Mouse (Mus musculus) lung, embryonic 16.5 days (tissue): Measurements from ENCODE around the gene Cyp4f16. TPM values are rescaled to one million over a fixed set of nuclear protein-coding genes. Genes with fewer than 3 reads are reported as not detected.
A peak's percentile ranks its signal among the peaks of the same experiment; 100 is the strongest.

Source experiments
- ATAC-seq: fragments of 200-750 bp; cut with Nextera tagmentation; 2 replicates; pipeline ENCODE4 v1.8.0; 2017; ENCODE audit warnings: low read depth, mild to moderate bottlenecking, moderate library complexity
- H3K27ac ChIP-seq: fragments of 300-500 bp; sonication (generic); 2 replicates; pipeline ENCODE4 v1.5.1; 2014; ENCODE audit warnings: mild to moderate bottlenecking, control low read depth, low read length
- H3K27me3 ChIP-seq: fragments of 300-500 bp; sonication (generic); 2 replicates; pipeline ENCODE4 v1.6.1; 2014; ENCODE audit warnings: low read depth, low read length, mixed read lengths; ENCODE audit not compliant: control insufficient read depth, insufficient read depth
- H3K36me3 ChIP-seq: fragments of 300-500 bp; sonication (generic); 2 replicates; pipeline ENCODE4 v1.6.1; 2014; ENCODE audit warnings: low read length; ENCODE audit not compliant: control insufficient read depth, insufficient read depth
- H3K4me1 ChIP-seq: fragments of 300-500 bp; sonication (generic); replicated peaks from 2 replicates; pipeline ENCODE4 v1.6.1; 2014; ENCODE audit warnings: low read length, mixed read lengths; ENCODE audit not compliant: control insufficient read depth, insufficient read depth
- H3K4me2 ChIP-seq: fragments of 300-500 bp; sonication (generic); 2 replicates; pipeline ENCODE4 v1.6.1; 2014; ENCODE audit warnings: low read depth, low read length, control low read depth
- H3K4me3 ChIP-seq: fragments of 300-500 bp; sonication (generic); 2 replicates; pipeline ENCODE4 v1.5.1; 2014; ENCODE audit warnings: mild to moderate bottlenecking, low read length, control low read depth
- H3K9ac ChIP-seq: fragments of 300-500 bp; sonication (generic); 2 replicates; pipeline ENCODE4 v1.6.1; 2014; ENCODE audit warnings: low read length, control low read depth
- H3K9me3 ChIP-seq: fragments of 300-500 bp; sonication (generic); 2 replicates; pipeline ENCODE4 v1.6.1; 2016; ENCODE audit warnings: low read length; ENCODE audit not compliant: control insufficient read depth
- WGBS: fragments of 180-500 bp; shearing (Covaris S2); extraction: QIAGEN DNeasy Blood & Tissue Kit; methylation state at CpG from one replicate; pipeline ENCODE4 v1.1.7; 2014; 5-methylcytosine and 5-hydroxymethylcytosine counted together
- polyA plus RNA-seq: library from polyadenylated mRNA; unstranded; fragments of >200 nt; fragmentation: Nextera tagmentation; extraction: Ambion mirVana; gene quantifications from 2 replicates; pipeline ENCODE4 v1.2.1, GENCODE M21; 2015

Gene Cyp4f16
- polyA plus RNA-seq, 1 experiment from 2014 or later, result 19.7 TPM

DNA sequence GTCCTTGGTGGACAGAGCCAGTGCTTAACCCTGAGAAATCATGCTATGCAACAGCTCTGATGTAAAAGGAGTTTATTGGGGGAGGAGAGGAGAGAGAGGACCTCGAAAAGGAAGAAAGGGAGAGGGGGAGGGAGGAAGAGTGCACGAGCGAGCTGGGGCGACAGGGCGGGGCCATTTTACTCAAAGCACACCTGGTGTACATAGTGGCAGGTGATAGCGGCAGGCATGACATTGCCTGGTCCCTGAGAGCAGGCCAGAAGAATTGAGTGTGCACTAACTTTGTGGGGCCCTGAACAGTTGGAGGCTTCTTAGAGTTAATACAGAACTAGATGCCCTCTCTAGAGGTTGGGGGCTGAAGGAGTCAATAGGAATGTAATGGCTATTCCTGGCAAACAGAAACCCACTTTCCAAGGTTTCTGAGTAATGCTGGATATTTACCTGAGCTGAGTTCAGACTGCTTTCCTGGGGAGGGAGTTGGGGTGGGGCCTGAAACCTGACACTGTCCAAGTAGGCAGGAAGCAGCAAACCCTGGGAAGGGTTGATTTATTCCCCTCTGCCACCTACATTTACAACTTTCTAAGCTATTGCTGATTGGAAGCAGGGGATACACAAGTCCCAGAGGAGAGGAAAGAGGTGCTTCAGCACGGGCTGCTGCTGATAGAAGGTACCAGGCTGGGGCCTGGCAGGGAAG lies 41.3 kb downstream of the Cyp4f16 start:
- no peak overlapping the region for H3K4me3 ChIP-seq
- H3K4me1 ChIP-seq, result no peaks in the 10 kb centered on the region
- peak overlapping the region; percentile 7; the same call in 1 of the 2 replicates for H3K4me2 ChIP-seq
- no peak overlapping the region for H3K9ac ChIP-seq
- no peaks in the 10 kb centered on the region for H3K36me3 ChIP-seq
- H3K9me3 ChIP-seq, result no peaks in the 10 kb centered on the region
- H3K27me3 ChIP-seq, result no peaks in the 10 kb centered on the region
- WGBS, result 27% methylated on average over 7 of the region's 7 CpGs
- peak overlapping the region; percentile 20 for H3K27ac ChIP-seq
- ATAC-seq, result no peak; the same call in 1 of the 2 replicates

DNA sequence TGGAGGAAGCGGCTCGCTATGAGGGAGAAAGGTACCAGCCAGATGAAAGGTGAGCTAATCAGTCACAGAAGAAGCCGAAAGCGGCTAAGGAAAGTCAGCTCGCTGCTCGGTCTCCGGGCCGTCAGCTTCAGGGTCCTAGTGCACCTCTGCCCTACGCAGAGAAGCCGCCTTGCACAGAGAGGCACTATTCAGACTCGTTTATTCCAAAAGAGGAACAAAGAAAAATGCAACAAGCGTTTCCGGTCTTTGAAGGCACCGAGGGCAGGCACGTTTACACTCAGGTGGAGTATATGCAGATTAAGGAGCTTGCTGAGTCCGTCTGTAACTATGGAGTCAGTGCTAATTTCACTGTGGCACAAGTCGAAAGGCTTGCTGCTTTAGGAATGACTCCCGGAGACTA lies 60.1 kb downstream of the Cyp4f16 start:
- no peak overlapping the region for H3K27ac ChIP-seq
- H3K4me3 ChIP-seq, result no peak overlapping the region
- no peak for ATAC-seq
- WGBS, result 85% methylated on average over 18 of the region's 18 CpGs
- H3K4me1 ChIP-seq, result no peaks in the 10 kb centered on the region
- no peak overlapping the region for H3K9ac ChIP-seq
- H3K9me3 ChIP-seq, result 0 out of 2 replicates have a peak, but pooled peaks cover 2% of the 10 kb centered on the region
- no peaks in the 10 kb centered on the region for H3K36me3 ChIP-seq
- no peak overlapping the region for H3K4me2 ChIP-seq
- H3K27me3 ChIP-seq, result no peaks in the 10 kb centered on the region

Other genes starting within 250 kb of the Cyp4f16 start
- gene Akap8, start 215.3 kb upstream of the Cyp4f16 start, polyA plus RNA-seq, result 92.9 and 100 TPM in 2 replicates
- gene Akap8l, start 186.0 kb upstream of the Cyp4f16 start, polyA plus RNA-seq, result 101 and 108 TPM in 2 replicates
- gene Wiz, start 147.1 kb upstream of the Cyp4f16 start, polyA plus RNA-seq, result 22.6 and 27.0 TPM in 2 replicates
- gene Rasal3, start 133.0 kb upstream of the Cyp4f16 start, polyA plus RNA-seq, result 1.7 and 4.0 TPM in 2 replicates
- gene Pglyrp2, start 112.4 kb upstream of the Cyp4f16 start, polyA plus RNA-seq, result 0.74 TPM in 1 of 2 replicates, not detected in the other
- gene Cyp4f39, start 83.8 kb upstream of the Cyp4f16 start, polyA plus RNA-seq, result 0.69 and 0.80 TPM in 2 replicates
- 7.9 and 8.7 TPM in 2 replicates for gene Cyp4f17, start 30.5 kb upstream of the Cyp4f16 start, polyA plus RNA-seq
- not detected in 2 replicates for gene Cyp4f37, start 84.8 kb downstream of the Cyp4f16 start, polyA plus RNA-seq
- 0.21 TPM in 1 of 2 replicates, not detected in the other for gene Cyp4f40, start 122.3 kb downstream of the Cyp4f16 start, polyA plus RNA-seq
- gene Cyp4f15, start 149.1 kb downstream of the Cyp4f16 start, polyA plus RNA-seq, result not detected in 2 replicates